ENCODE assay signal across 10 mouse cellular contexts in the genomic region with DNA sequence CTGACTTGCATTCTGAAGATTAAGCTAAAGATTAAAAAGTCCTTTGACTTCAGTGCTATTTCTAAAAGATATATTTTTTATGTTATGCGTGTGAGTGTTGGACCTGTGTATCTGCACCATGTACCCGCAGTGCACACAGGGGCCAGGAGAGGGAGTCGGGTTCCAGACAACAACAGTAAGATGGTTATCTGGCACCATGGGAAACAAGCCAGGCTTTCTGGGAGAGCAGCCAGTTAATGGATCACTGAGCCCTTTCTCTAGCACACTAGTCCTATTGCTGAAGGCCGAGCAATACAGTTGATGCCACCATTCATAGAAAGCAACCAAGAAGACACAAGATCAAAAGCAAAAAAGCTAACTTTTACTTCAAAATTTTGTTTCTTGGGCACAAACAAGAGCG.
DNase-seq lines count a peak whose midpoint lies in the region; ATAC-seq and TF ChIP-seq lines count a peak whose summit lies in the region.
"Had no signal": no experiment of that assay in that cellular context is flagged by ENCODE, and none has a peak within 500 bp of the region (broad histone marks: within the 10 kb centered on the region; RNA-seq: fewer than 3 reads in every experiment).

No protein-coding gene starts in this region.

- H3K27me3 ChIP-seq in G1E (ENCODE audit: insufficient read depth, low read length) = no peaks in the 10 kb centered on the region
- no peaks in the 10 kb centered on the region for H3K27me3 ChIP-seq in neural tube, embryonic 15.5 days (replicated peaks)
- H3K27me3 ChIP-seq: embryonic facial prominence, embryonic 12.5 days; lung, embryonic 15.5 days had no signal

- no peaks in the 10 kb centered on the region for H3K4me1 ChIP-seq in G1E (ENCODE audit: insufficient read depth, low read depth, low read length)
- no peaks in the 10 kb centered on the region for H3K4me1 ChIP-seq in neural tube, embryonic 15.5 days
- H3K4me1 ChIP-seq: embryonic facial prominence, embryonic 12.5 days; lung, embryonic 15.5 days had no signal

- 0 out of 2 replicates have a peak, but pooled peaks have one; percentile 40 for ATAC-seq in G1E (ENCODE audit: extremely low read depth, insufficient number of reproducible peaks, low FRiP score, poor library complexity, severe bottlenecking)
- ATAC-seq in neural tube, embryonic 15.5 days (ENCODE audit: low FRiP score) = peak; percentile 61

- WGBS in neural tube, embryonic 15.5 days = 84% methylated on average over 5 of the region's 5 CpGs

- no peak overlapping the region for H3K9ac ChIP-seq in neural tube, embryonic 15.5 days (replicated peaks)
- H3K9ac ChIP-seq: embryonic facial prominence, embryonic 12.5 days; lung, embryonic 15.5 days had no signal

- peaks cover 29% of the 10 kb centered on the region for H3K36me3 ChIP-seq in G1E (replicated peaks)
- H3K36me3 ChIP-seq in neural tube, embryonic 15.5 days = no peaks in the 10 kb centered on the region
- H3K36me3 ChIP-seq: embryonic facial prominence, embryonic 12.5 days had no signal

- H3K9me3 ChIP-seq in G1E (replicated peaks) = no peaks in the 10 kb centered on the region
- no peaks in the 10 kb centered on the region for H3K9me3 ChIP-seq in neural tube, embryonic 15.5 days (replicated peaks)
- H3K9me3 ChIP-seq: embryonic facial prominence, embryonic 12.5 days; lung, embryonic 15.5 days had no signal

- peak; percentile 66 for DNase-seq in layer of hippocampus, adult 11-12 months (ENCODE audit: low spot score)
- DNase-seq in layer of hippocampus, adult 9-10 months (ENCODE audit: low spot score) = no peak
- DNase-seq in G1E (ENCODE audit: low spot score) = no peak
- DNase-seq in cerebellum, adult 11 months = peak; percentile 6
- DNase-seq in frontal cortex, adult 2 months (ENCODE audit: extremely low spot score in 1 of 2, low spot score in 1 of 2) = peak; percentile 18 to 55
- DNase-seq in layer of hippocampus, postnatal 10 days (ENCODE audit: low spot score in 2 of 2) = peak; percentile 63 to 76
- no peak for DNase-seq in c-Kit-positive CD71-positive TER-119-positive erythroid progenitor cells, embryonic 14.5 days (ENCODE audit: low spot score)

- H3K4me3 ChIP-seq in G1E (ENCODE audit: low read depth, low read length) = no peak overlapping the region
- no peak overlapping the region for H3K4me3 ChIP-seq in neural tube, embryonic 15.5 days (replicated peaks)
- H3K4me3 ChIP-seq: embryonic facial prominence, embryonic 12.5 days; lung, embryonic 15.5 days had no signal

- no peak for TF ChIP-seq CTCF in G1E (IDR thresholded peaks at IDR 0.05; ENCODE audit: low read depth, low read length)

- no peak overlapping the region for H3K27ac ChIP-seq in neural tube, embryonic 15.5 days (replicated peaks)
- H3K27ac ChIP-seq: embryonic facial prominence, embryonic 12.5 days; lung, embryonic 15.5 days had no signal

- H3K4me2 ChIP-seq in neural tube, embryonic 15.5 days = no peak overlapping the region
- H3K4me2 ChIP-seq: embryonic facial prominence, embryonic 12.5 days; lung, embryonic 15.5 days had no signal

Comparison
In these comparisons a context has a peak if more than half of its experiments do, and no peak if none do; other contexts are left out.
1. DNase-seq: peak in layer of hippocampus, adult 11-12 months (single experiment), cerebellum, adult 11 months (single experiment), frontal cortex, adult 2 months (2 of 2) and layer of hippocampus, postnatal 10 days (2 of 2); none in layer of hippocampus, adult 9-10 months (single experiment), G1E (single experiment) and c-Kit-positive CD71-positive TER-119-positive erythroid progenitor cells, embryonic 14.5 days (single experiment).